Mouse (Mus musculus): ENCODE data around the gene Slc38a1.

DNA sequence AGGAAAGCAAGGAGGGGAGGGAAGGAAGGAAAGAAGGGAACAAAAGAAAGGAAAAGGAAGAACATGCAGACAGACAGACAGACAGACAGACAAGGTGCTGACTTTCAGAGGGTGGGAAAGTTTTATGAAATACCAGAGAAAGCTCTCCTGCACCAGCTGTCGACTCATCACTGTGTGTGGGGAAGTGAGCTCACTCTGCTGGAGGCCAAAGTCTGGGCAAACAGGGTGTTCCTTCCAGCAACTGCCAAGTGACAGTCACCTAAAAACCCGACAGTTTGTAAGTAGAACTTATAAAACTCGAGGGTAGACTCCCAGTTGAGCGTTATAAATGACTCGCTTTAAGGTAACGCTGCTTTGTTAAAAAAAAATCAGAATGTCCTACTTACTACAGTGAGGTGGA, 21.0 kb downstream of the Slc38a1 start:
- TF ChIP-seq CTCF (IDR thresholded peaks at IDR 0.05; ENCODE audit: insufficient read depth, low read depth, low read length), result no peak
- no peak for TF ChIP-seq POLR2A (IDR thresholded peaks at IDR 0.05; ENCODE audit: insufficient read depth, low read depth, low read length)

Data from olfactory bulb, adult 2 months (tissue).